Mouse (Mus musculus): ENCODE results near the gene Cdk6.
"Not testable (repeated sequence)": the region's sequence is repeated elsewhere in the genome, so short reads cannot be mapped to it uniquely, and the experiment has no call there.

Cdk6 gene

GRCm38 (mm10) chr5:3509503-3509902 is 168.2 kb downstream of the Cdk6 start:
- no peak for DNase-seq (ENCODE audit: low read depth, low spot score)

DNA sequence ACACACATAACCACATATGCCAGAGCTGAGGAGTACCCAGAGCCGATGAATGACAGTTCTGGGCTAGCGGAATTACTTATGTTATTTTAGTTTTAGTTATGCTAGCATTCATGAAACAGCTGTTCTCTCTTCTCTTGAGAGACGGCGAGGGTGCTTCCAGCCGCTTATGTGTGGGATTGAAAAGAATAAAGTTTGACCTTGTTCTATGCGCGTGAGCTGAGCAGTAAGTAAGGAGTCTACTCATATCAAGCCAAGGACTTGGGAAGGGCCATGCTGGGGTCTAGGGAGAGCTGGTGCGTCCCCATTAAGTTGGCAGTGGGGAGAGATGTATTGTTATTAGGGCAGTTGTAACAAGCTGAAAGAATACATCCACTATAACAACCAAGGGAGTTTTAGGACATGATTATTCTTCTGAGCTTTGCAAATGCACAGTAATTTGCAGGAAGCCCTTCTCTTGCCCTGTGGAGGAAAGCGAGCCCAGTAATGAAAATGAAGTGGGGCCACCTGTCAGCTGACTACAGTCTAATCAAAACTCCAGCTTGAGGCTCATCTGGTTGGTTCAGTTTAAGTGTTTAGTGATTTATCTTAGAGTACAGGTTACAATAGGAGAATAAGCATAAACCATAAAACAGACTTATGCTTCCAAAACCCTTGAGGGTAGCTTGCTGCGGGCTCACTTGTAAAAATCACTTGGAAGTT is 170.0 kb downstream of the Cdk6 start:
- DNase-seq (ENCODE audit: low read depth, low spot score), result no peak

- no peak for DNase-seq (ENCODE audit: low read depth, low spot score)
Measured at GRCm38 (mm10) chr5:3512584-3512983, 171.3 kb downstream of the Cdk6 start.

GRCm38 (mm10) chr5:3514901-3515311 is 173.6 kb downstream of the Cdk6 start:
- no peak for DNase-seq (ENCODE audit: low read depth, low spot score)

DNA sequence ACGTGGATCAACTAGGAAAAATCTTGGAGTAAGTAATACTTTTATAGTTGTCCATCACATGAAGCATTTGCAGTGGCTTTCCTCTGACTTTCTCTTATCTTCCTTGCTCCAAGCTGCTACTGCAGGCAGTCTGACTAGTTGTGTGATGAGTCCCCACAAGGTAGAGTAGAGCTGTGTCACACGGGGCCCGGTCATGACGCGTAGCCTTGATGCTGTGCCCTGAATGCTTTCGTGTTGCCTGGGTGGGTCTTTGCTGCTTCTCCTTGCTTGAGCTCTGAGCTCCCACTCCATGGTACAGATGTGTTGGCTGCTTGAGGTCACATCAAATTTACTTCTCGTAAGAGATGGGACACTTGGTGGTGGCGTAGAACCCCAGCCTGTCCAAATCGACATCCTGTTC is 174.2 kb downstream of the Cdk6 start:
- DNase-seq (ENCODE audit: low read depth, low spot score), result no peak

DNA sequence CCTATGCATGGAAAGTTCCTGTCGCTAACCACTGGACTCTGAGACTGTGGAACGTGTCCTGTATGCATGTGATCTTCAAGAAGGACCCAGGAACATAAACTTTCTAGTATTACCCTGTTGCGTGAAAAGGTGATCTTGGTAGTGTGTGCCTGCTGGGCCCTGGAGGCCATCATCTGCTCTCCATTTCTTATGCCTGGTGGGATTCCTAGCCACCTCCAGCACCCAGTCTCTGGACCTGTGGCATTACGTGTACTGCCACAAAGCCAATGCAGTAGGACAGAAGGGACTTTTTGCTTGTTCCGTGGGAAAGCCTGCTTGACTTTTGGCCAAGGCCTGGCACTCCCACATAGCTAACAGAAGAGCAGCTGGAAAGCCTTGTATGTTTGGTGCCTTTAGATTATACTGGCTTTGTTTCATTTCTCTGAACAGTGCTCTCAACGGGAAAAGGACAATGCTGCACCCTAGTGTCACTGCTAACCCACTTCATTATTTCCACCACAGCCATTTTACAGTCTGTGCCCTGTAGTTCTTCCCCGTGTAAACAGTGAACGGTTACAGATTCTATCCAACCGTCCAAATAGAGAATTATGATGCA is 175.3 kb downstream of the Cdk6 start:
- DNase-seq (ENCODE audit: low read depth, low spot score), result no peak

- DNase-seq (ENCODE audit: low read depth, low spot score), result no peak
Measured at GRCm38 (mm10) chr5:3520493-3521359, 179.4 kb downstream of the Cdk6 start.

GRCm38 (mm10) chr5:3521741-3522140 is 180.5 kb downstream of the Cdk6 start:
- DNase-seq (ENCODE audit: low read depth, low spot score), result no peak

GRCm38 (mm10) chr5:3522826-3523225 is 181.5 kb downstream of the Cdk6 start:
- no peak for DNase-seq (ENCODE audit: low read depth, low spot score)

- no peak for DNase-seq (ENCODE audit: low read depth, low spot score)
Measured at GRCm38 (mm10) chr5:3527041-3527691, 185.9 kb downstream of the Cdk6 start.

GRCm38 (mm10) chr5:3529585-3530189 is 188.4 kb downstream of the Cdk6 start:
- no peak for DNase-seq (ENCODE audit: low read depth, low spot score)

- DNase-seq (ENCODE audit: low read depth, low spot score), result not testable (repeated sequence)
Measured at GRCm38 (mm10) chr5:3532048-3532447, 190.8 kb downstream of the Cdk6 start.

- DNase-seq (ENCODE audit: low read depth, low spot score), result no peak
Measured at GRCm38 (mm10) chr5:3536592-3537212, 195.4 kb downstream of the Cdk6 start.

- DNase-seq (ENCODE audit: low read depth, low spot score), result no peak
Measured at GRCm38 (mm10) chr5:3538505-3539472, 197.5 kb downstream of the Cdk6 start.

DNA sequence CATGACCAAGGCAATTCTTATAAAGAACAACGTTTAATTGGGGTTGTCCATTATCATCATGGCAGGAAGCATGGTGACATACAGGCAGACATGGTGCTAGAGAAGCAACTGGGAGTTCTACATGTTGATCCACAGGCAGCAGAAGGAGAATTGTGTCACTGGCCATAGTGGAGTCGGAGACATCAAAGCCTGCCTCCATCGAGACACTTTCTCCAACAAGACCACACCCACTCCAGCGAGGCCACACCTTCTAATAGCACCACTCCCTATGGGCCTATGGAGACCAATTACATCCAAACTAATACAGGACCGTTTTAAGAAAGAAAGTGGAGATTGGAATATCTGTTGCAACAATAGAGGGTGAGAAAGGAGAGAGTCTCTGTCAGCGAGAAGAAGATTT is 200.6 kb downstream of the Cdk6 start:
- no peak for DNase-seq (ENCODE audit: low read depth, low spot score)

GRCm38 (mm10) chr5:3543629-3544479 is 202.6 kb downstream of the Cdk6 start, which contains the start of gene Fam133b:
Gene Fam133b (plus strand): TSS chr5:3543833.
- peak; percentile 86 for DNase-seq (ENCODE audit: low read depth, low spot score)

GRCm38 (mm10) chr5:3544480-3544769 is 203.1 kb downstream of the Cdk6 start:
- no peak for DNase-seq (ENCODE audit: low read depth, low spot score)

DNA sequence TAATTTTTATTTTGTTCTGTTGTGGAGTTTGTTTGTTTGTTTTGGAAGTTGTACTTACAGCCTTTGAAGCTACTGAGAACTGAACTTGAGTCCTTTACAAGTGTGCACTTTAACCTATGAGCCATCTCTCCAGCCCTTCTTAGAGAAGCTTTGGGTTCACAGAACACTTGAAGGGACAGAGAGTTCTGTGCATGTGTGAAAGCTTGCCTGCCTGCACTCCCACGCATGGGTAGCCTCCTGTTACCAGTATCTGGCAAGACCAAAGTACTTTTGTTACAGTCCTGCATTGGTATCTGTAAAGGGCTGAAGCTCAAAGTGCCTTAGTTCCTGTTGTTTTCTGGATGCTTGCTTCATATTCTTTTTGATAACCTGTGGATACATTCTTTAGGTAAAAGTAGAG is 204.9 kb downstream of the Cdk6 start:
- DNase-seq (ENCODE audit: low read depth, low spot score), result no peak

GRCm38 (mm10) chr5:3551481-3551880 is 210.2 kb downstream of the Cdk6 start:
- DNase-seq (ENCODE audit: low read depth, low spot score), result no peak

Data from WW6 (cell line).